Mouse (Mus musculus) embryo, embryonic 11 days (tissue): ENCODE measurements at regions not wholly inside any gene's neighbourhood (a gene's known extent, or its start where the extent isn't known, plus 50 kb on each side); places are given as distances from the start of the nearest gene placed in this dataset.
A peak's percentile ranks its signal among the peaks of the same experiment; 100 is the strongest.

ENCODE experiments used
- DNase-seq: peaks from one replicate; pipeline ENCODE4 v3.0.0-alpha.2; 2015

DNA sequence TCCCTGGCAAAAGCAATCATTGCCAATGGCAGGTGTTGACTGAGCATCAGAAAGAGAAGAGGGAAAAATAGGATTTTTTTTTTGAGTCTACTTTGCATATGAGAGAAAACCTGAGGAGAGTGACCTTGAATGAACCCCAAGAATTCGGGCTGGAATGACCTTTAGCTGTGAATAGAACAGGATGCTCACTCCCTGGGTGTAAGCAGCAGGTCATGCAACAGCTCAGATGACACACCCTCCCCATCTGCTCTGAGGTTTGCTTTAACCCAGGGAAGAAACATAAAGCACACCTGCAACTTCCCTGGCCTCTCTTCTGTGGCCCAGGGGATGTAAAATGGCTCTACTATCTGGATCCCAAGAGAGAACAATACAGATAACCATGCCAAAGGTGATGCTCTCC lies 307.9 kb downstream of the Abcc12 start:
- DNase-seq, result no peak

- no peak for DNase-seq
Observed at GRCm38 (mm10) chr8:86271477-86271876, 309.0 kb downstream of the Abcc12 start.

- no peak for DNase-seq
Observed at GRCm38 (mm10) chr8:86258011-86258410, 322.5 kb downstream of the Abcc12 start.

GRCm38 (mm10) chr8:86255431-86255830 lies 325.1 kb downstream of the Abcc12 start:
- no peak for DNase-seq

DNA sequence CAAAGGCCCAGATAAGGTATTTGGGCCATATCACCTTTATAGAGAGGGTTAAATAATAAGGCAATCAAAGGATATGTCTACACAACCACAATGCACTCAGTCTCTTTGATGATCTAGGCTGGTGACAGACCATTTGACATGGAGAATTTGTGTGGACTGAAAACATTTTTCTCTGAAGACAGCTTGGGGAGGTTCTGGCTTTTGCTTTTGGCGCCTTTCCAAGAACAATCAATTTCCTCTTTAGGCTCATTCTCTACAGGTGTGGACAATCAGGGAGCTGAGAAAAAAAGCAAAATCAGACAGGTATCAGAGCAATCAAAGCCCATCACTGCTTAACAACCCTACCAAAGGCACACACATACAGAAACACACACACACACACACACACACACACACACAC lies 325.8 kb downstream of the Abcc12 start:
- no peak for DNase-seq

GRCm38 (mm10) chr8:86252696-86253355 lies 327.7 kb downstream of the Abcc12 start:
- no peak for DNase-seq

GRCm38 (mm10) chr8:86234696-86235095 lies 345.8 kb downstream of the Abcc12 start:
- no peak for DNase-seq

DNA sequence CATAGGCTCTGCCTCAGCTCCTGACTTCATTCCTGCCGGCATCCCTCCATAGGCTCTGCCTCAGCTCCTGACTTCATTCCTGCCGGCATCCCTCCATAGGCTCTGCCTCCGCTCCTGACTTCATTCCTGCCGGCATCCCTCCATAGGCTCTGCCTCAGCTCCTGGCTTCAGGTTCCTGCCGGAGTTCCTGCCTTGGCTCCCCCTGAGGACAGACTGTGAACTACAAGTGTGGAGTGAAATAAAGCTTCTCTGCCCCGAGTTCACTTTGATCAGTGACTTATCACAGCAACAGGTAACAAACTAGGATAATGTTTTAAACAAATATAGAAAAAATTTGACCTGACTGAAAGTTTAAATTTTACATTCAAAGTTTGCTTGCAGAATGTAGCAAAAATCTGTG lies 348.5 kb downstream of the Abcc12 start:
- peak; percentile 21 for DNase-seq

GRCm38 (mm10) chr8:86224851-86225250 lies 355.6 kb downstream of the Abcc12 start:
- no peak for DNase-seq

DNA sequence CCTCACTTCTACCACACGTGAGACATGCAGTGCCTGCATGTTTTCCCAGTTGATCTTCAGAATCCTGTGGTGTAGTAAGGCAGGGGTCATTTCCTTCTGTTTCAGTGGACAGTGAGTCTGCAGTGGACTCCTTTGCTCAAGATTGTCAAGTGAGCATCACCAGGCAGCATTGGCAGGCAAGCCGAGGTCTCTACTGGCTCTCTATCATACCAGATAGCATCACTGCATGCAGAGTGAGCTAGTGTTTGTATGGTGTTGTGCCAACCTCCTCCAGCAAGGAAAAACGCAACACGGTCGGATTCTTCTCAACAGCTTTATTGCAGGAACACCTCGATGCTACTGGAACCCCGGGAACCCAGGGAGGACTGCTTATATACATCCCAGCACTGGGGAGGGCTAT lies 357.8 kb downstream of the Abcc12 start:
- DNase-seq, result no peak

- DNase-seq, result no peak
Observed at GRCm38 (mm10) chr8:86222228-86222627, 358.3 kb downstream of the Abcc12 start.

GRCm38 (mm10) chr8:86214399-86214798 lies 366.1 kb downstream of the Abcc12 start:
- no peak for DNase-seq

DNA sequence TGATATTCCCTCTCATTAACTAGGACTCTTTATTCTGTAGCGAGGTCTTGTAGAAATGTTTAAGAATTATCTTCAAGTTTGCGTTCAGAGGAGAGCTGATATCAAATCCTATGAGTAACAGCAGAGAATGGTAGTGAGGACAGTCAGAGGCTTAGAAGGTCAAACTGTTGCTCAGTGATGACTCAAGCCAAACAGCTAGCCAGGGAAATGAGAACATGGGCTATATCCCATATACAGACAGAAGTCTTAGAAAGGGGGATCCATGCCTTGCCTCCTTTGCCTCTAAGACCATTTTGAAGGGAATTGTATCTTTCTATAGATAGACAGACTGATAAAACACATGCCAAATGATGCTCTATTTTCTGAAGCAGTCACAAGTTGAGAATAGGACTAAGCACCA lies 368.0 kb downstream of the Abcc12 start:
- no peak for DNase-seq

DNA sequence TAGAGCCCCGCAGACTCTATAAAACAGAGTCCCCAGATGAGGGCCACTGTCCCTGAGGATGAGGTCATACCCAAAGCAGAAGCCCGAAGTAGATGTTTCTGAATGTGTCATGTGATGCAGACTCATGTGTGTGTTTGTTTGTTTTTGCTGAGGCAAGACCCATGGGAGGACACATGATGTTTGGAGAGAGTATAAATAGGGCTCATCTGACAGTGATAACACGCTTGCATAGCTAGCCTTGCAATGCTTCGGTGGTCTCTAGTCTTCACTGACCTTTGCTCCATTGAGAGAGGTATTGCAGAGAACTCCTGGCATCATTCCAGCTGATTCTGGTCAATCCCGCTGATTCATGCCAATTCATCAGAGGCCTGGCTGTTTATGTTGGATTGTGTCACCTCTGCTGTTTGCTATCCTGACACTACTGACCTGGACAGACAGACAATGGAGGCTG lies 368.1 kb downstream of the Phkb start:
- DNase-seq, result no peak

- DNase-seq, result no peak
Observed at GRCm38 (mm10) chr8:86204421-86205229, 363.9 kb downstream of the Phkb start.

- peak; percentile 7 for DNase-seq
Observed at GRCm38 (mm10) chr8:86203107-86203506, 362.3 kb downstream of the Phkb start.

GRCm38 (mm10) chr8:86201830-86202229 lies 361.1 kb downstream of the Phkb start:
- DNase-seq, result no peak

DNA sequence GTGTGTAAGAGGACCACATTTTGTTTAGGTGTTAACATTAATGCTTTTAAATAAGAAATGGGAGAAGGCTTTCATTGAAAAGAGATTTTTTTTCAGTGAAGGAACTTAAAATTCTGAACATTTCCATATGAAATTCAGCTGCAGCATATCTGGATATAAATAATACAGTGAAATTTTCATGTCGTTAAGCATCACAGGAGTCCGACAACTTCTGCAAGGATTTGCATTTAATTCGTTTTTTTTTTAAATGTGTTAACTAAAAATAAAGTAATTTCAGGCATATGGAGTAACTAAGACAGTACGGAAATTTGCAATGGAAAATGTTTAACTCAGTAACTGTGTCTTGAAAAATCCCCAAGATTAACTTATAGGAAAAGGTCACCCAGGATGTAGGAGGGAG lies 351.5 kb downstream of the Phkb start:
- DNase-seq, result no peak

DNA sequence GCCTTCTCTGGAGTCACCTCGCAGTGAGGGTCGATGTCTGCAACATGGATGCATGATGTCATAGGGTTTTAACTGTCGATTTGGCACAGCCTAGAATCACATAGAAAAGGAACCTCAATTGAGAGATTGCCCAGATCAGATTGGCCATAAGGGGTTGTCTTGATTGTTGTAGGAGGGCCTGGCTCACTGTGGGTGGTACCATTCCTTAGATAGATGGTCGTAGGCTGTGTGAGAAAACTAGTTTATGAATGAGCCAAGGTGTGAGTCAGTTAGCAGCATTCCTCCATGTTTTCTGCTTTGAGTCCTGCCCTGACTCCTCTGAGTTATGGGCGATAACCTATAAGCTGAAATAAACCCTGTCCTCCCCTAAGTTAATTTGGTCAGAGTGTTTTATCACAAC lies 343.9 kb downstream of the Phkb start:
- no peak for DNase-seq

GRCm38 (mm10) chr8:86180793-86181192 lies 340.0 kb downstream of the Phkb start:
- no peak for DNase-seq

- DNase-seq, result no peak
Observed at GRCm38 (mm10) chr8:86170091-86170490, 329.3 kb downstream of the Phkb start.

DNA sequence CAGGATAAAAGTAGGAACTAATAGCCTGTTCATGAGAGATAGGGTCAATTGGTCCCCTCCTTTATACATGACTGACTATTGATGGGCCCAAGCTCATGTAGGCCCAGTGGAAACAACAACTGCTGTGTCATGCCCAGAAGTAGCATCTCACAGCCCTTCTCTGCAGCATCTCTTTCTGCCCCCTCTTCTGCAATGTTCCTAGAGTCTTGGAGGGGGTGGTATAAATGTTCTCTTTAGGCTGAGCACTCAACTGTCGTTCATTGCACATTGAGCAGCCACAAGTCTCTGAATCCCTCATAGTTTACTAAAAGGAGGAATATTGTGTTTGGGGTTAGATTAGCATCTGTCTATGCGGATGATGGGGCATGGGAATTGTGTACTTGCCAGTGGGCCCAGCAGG lies 324.1 kb downstream of the Phkb start:
- no peak for DNase-seq

DNA sequence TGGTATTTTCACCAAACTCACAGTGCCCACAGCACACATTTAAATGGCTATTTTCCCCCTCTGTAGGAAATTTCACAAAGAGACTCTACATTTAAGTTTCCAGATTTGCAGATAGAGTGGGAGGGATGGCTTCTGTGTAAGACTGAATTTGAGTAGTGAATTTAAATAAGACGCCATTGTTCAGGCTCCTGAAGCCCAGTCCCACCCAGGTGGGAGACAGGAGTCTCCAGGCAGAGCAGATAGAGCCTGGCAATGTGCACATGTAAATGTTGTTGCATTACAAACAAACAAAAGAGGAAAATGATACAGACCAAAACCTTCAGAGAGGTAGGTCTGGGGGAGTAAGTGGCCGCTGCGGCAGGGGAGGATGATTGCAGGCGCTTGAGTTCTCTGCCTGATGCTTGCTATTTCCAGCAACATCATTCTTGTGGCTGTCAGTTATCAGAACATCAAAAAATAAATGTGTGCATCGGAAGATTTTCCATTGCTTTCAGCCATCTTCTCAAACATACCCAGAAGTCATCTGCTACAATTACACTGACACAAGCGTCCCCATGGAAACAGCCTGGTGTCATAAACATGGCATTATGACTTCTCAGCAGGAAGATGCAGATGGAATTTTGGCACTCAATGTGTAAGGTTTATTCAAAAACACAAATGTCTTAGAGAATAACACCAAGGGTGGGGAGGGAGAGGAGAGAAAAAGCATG lies 318.5 kb downstream of the Phkb start:
- no peak for DNase-seq

DNA sequence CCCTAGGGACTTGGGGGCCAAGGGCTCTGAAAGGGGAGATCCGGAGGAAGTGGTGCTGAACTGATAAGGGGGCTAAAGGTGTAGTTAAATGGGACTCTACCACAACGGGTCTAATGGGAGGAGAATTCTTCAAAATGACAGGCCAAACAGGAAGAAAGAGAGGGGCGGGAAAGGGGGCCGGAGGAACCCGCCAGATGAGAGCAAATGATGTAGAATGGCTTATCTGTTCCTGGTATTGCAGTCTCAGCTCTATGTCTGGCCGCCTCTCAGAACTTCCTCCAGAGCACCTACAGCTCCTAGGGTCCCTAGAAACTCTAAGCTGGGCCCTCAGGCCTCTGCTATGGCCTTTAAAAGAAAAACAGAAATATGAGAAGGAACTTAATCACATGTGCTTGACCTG lies 306.8 kb downstream of the Phkb start:
- DNase-seq, result peak; percentile 1
